Mouse (Mus musculus): ENCODE results near the gene Flt4. TPM values are rescaled to one million over a fixed set of nuclear protein-coding genes. Genes with fewer than 3 reads are reported as not detected.

Flt4 gene
- total RNA-seq, 2 experiments from 2014 or later = 7.3 to 7.5 TPM

- DNase-seq (ENCODE audit: low spot score in 2 of 2) = no peak
Measured at GRCm38 (mm10) chr11:49695695-49696094, 86.6 kb downstream of the Flt4 start.

GRCm38 (mm10) chr11:49696472-49696871 is 87.4 kb downstream of the Flt4 start:
- DNase-seq (ENCODE audit: low spot score in 2 of 2) = no peak

GRCm38 (mm10) chr11:49697779-49698178 is 88.7 kb downstream of the Flt4 start:
- DNase-seq (ENCODE audit: low spot score in 2 of 2) = no peak

GRCm38 (mm10) chr11:49699079-49699478 is 90.0 kb downstream of the Flt4 start:
- no peak for DNase-seq (ENCODE audit: low spot score in 2 of 2)

GRCm38 (mm10) chr11:49702014-49702413 is 93.0 kb downstream of the Flt4 start:
- DNase-seq (ENCODE audit: low spot score in 2 of 2) = no peak

Other genes starting within 250 kb of the Flt4 start
- gene Olfr1389, start 186.2 kb upstream of the Flt4 start, total RNA-seq (2021) = not detected
- gene Olfr1388, start 172.6 kb upstream of the Flt4 start, total RNA-seq (2021) = under 1 TPM; 0.12 to 0.26 TPM
- gene Olfr1387, start 153.9 kb upstream of the Flt4 start, total RNA-seq (2021) = not detected
- gene Olfr1386, start 144.2 kb upstream of the Flt4 start, total RNA-seq (2021) = not detected
- not detected for gene Olfr1385, start 120.2 kb upstream of the Flt4 start, total RNA-seq (2021)
- not detected for gene Olfr1384, start 102.5 kb upstream of the Flt4 start, total RNA-seq (2021)
- not detected for gene Olfr1383, start 89.6 kb upstream of the Flt4 start, total RNA-seq (2021)
- not detected for gene Olfr1382, start 81.0 kb upstream of the Flt4 start, total RNA-seq (2021)
- gene Olfr1381, start 65.8 kb upstream of the Flt4 start, total RNA-seq (2021) = not detected
- not detected for gene Olfr1380, start 52.4 kb upstream of the Flt4 start, total RNA-seq (2021)
- under 1 TPM in 1 of 2 experiments, not detected in 1; 0.62 TPM for gene Scgb3a1, start 54.3 kb downstream of the Flt4 start, total RNA-seq (2021)
- 10 to 100 TPM; 58.3 to 63.2 TPM for gene Cnot6, start 103.5 kb downstream of the Flt4 start, total RNA-seq (2021)
- gene Gfpt2, start 184.9 kb downstream of the Flt4 start, total RNA-seq (2021) = 10 to 100 TPM; 14.5 to 18.0 TPM
- gene Mapk9, start 237.5 kb downstream of the Flt4 start, total RNA-seq (2021) = 10 to 100 TPM; 44.6 to 50.8 TPM

Data from gastrocnemius, postnatal 4 days (tissue).